Mouse (Mus musculus) retina, adult 2 months (tissue): ENCODE data around the gene Khdc1a.
"Not testable (repeated sequence)": the region's sequence is repeated elsewhere in the genome, so short reads cannot be mapped to it uniquely, and the experiment has no call there.

ENCODE experiments used
- DNase-seq: peaks from one replicate; pipeline ENCODE4 v3.0.0-alpha.2; 2012; ENCODE audit warnings: low read depth, low spot score

The Khdc1a gene

GRCm38 (mm10) chr1:21349341-21349740 lies at the start of gene Khdc1a:
Gene Khdc1a (plus strand): TSS chr1:21349641.
- DNase-seq, result no peak

DNA sequence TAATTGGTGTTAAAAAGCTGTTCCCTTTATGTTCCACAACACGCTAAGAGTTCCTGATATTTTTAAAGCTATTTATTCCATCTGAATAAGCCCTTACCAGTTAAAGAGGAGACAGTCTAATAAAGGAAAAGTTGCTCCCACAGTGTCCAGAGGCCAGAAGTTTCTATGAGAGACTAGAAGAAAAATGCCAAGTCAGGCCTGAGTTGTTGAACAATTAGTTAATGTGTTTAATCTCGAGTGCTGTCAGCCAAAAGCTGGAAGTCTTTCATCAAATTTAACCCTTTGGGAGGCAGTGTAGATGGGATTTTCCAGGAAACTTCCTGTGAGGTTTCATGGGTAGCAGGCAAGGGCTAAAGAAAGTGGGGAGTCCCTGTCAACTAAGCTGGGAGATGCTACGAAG lies 49.6 kb upstream of the Khdc1a start:
- no peak for DNase-seq

GRCm38 (mm10) chr1:21301686-21302085 lies 47.8 kb upstream of the Khdc1a start:
- DNase-seq, result no peak

- DNase-seq, result no peak
Observed at GRCm38 (mm10) chr1:21304174-21304573, 45.3 kb upstream of the Khdc1a start.

DNA sequence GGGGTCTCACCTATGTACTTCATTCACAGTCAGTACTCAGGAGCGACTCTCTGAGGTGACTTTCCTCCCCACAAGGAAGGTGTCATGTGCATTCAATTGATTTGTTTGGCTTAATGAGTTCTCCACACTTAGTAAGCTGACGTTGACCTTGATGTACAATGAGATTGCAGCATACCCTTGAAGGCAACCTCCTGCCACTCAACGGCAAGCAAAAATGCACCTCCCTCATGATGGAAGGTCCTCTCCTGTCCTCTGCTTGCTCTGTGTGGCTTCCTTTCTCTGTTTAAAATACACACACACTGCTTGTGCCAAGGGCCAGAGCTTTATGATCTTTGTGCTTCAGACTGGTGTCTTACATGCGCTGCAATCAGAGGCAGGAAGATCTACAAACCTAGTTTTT lies 44.8 kb upstream of the Khdc1a start:
- no peak for DNase-seq

- peak; percentile 8 for DNase-seq
Observed at GRCm38 (mm10) chr1:21305443-21305842, 44.0 kb upstream of the Khdc1a start.

GRCm38 (mm10) chr1:21314336-21314735 lies 35.1 kb upstream of the Khdc1a start:
- DNase-seq, result no peak

GRCm38 (mm10) chr1:21315756-21316155 lies 33.7 kb upstream of the Khdc1a start:
- no peak for DNase-seq

DNA sequence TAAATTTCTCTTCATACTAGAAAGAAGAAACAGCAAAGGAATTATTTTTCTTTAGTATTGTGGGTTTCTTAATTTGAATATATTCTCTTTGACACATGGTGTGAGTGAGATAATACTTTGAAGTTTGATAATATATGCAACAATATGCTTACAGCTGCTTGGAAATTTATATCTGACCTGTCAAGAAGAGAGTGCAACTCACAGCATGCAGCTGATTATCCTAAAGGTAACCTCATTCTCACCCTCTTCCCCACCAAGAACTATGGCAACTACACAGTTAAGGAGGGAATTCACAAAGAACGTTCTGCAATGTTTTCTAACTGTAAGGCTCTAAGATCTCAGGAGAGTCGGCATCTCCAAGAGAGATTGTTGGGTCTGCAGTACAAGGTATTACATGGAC lies 33.1 kb upstream of the Khdc1a start:
- no peak for DNase-seq

- DNase-seq, result no peak
Observed at GRCm38 (mm10) chr1:21318202-21318601, 31.2 kb upstream of the Khdc1a start.

DNA sequence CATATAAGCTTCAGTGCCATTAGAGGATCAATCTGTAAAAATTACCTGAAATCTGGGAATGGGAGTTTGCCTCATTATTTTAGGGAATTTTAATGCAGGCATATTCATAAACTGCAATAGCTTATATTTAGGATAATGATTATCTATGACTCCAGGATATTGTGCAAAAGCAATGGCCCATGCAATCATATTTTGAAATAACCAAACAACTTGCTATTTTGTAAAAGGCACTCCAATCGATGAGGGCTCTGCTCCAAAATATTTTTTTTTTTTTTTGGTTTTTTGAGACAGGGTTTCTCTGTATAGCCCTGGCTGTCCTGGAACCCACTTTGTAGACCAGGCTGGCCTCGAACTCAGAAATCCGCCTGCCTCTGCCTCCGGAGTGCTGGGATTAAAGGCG lies 29.2 kb upstream of the Khdc1a start:
- not testable (repeated sequence) for DNase-seq

DNA sequence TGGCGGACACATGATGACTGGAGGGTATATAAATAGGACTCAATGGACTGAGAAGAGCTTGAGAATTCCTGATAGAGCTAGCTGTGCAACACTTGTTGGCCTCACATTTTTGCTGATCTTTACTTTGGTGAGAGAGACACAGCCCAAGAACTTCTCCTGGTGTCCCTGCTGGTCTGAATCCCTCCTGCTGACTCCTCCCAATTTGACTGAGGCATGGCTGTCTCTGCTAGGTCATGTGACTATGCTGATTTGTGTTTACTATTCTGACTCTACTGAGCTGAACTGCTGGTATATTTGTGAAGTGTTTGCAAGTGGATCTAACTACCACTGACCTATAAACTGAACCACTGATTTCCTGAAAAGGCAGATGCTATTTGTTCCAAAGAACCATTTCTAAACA lies 27.8 kb upstream of the Khdc1a start:
- DNase-seq, result no peak

- DNase-seq, result no peak
Observed at GRCm38 (mm10) chr1:21323996-21324574, 25.4 kb upstream of the Khdc1a start.

- no peak for DNase-seq
Observed at GRCm38 (mm10) chr1:21324633-21325032, 24.8 kb upstream of the Khdc1a start.

DNA sequence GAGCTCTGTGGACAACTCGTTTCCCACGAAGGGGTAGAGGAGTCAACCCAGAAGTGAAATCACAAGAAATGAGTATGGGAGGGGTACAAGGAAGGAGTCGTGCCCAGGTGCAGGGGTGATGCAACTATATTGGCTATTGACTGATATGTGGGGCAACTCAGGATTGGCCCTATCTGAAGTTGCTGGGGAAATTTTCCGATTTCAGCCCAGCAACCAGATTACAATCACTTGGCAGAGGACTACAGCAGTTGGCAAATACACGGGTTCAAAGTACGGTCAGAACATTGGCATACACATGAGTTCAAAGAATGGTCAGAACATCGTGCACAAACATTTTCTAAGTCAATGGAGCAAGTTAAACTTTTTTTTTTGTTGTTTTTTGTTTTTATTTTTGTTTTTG lies 22.7 kb upstream of the Khdc1a start:
- no peak for DNase-seq

DNA sequence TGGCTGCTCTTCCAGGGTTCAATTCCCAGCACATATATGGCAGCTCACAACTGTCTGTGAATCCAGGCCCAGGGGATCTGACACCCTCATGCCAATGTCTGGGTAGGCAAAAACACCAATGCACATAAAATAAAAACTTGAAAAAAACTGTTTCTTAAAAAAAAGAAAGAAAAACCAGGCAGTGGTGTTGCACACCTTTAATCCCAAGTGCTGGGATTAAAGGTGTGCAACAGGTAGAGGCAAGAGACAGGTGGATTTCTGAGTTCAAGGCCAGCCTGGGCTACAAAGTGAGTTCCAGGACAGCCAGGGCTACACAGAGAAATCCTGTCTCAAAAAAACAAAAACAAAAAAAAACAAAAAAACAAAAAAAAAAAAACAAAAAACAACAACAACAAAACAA lies 18.3 kb upstream of the Khdc1a start:
- DNase-seq, result not testable (repeated sequence)

GRCm38 (mm10) chr1:21333222-21333973 lies 16.0 kb upstream of the Khdc1a start:
- no peak for DNase-seq

DNA sequence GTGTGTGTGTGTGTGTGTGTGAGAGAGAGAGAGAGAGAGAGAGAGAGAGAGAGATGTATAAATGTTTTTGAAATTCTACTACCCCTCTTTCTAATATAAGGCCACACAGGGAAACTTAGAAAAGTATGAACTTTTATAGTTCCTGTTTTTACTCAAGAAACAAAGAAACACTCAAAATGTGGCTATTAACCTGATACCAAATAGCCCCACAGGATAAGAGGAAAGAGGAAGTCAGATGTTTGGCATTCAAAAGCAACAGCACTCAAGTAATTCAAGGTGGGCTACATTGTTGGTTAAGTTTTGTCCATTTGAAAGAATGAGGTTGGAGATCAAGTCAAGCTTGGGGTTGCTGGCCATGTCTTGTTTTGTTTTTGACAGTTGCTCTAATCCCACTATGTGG lies 13.6 kb upstream of the Khdc1a start:
- DNase-seq, result no peak

- DNase-seq, result no peak
Observed at GRCm38 (mm10) chr1:21340745-21341144, 8.7 kb upstream of the Khdc1a start.

GRCm38 (mm10) chr1:21344253-21344652 lies 5.2 kb upstream of the Khdc1a start:
- DNase-seq, result peak; percentile 15

- DNase-seq, result not testable (repeated sequence)
Observed at GRCm38 (mm10) chr1:21344752-21345151, 4.7 kb upstream of the Khdc1a start.

- not testable (repeated sequence) for DNase-seq
Observed at GRCm38 (mm10) chr1:21368031-21368430, 18.6 kb downstream of the Khdc1a start, which contains the start of gene Khdc1c. Gene Khdc1c (plus strand): TSS chr1:21368331.

DNA sequence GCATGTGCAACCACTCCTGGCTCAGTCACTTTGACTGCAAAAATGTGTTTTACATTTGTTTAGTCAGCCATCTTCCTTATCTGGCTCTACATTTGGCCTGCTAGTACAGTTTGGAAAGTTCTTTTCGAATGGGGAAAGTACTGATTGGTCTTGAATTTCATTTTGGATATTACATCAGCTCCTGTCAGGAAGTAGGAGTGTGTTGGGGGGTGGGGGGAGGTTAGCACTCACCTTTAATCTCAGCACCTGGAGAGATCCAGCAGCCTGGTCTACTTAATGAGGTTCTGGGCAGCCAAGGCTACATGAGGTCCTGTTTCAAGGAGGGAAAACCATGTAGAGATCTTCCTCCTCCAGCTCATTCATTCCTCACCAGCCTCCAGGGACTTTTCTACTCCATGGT lies 33.8 kb downstream of the Khdc1a start, which contains the start of gene Khdc1b:
TSS of gene Khdc1b (plus strand) at position 301 of the 400 bp plus-strand sequence.
- DNase-seq, result no peak
